Mouse (Mus musculus): ENCODE data around the gene Cdkn1c.
A peak's percentile ranks its signal among the peaks of the same experiment; 100 is the strongest.

Gene Cdkn1c

GRCm38 (mm10) chr7:143473347-143474101, 12.7 kb upstream of the Cdkn1c start, which contains the start of gene Slc22a18:
Gene Slc22a18 (plus strand): TSS chr7:143473736.
- DNase-seq (ENCODE audit: low read depth, low spot score): peak; percentile 44

- peak; percentile 85 for DNase-seq (ENCODE audit: low read depth, low spot score)
Measured at GRCm38 (mm10) chr7:143469946-143470345, 9.1 kb upstream of the Cdkn1c start.

GRCm38 (mm10) chr7:143467714-143468113, 6.9 kb upstream of the Cdkn1c start:
- DNase-seq (ENCODE audit: low read depth, low spot score): peak; percentile 48

- DNase-seq (ENCODE audit: low read depth, low spot score): peak; percentile 85
Measured at GRCm38 (mm10) chr7:143466099-143466677, 5.3 kb upstream of the Cdkn1c start.

- peak; percentile 72 for DNase-seq (ENCODE audit: low read depth, low spot score)
Measured at GRCm38 (mm10) chr7:143464811-143465560, 4.1 kb upstream of the Cdkn1c start.

GRCm38 (mm10) chr7:143463865-143464415, 3.1 kb upstream of the Cdkn1c start:
- peak; percentile 86 for DNase-seq (ENCODE audit: low read depth, low spot score)

- DNase-seq (ENCODE audit: low read depth, low spot score): no peak
Measured at GRCm38 (mm10) chr7:143462516-143462915, 1.7 kb upstream of the Cdkn1c start.

- no peak for DNase-seq (ENCODE audit: low read depth, low spot score)
Measured at GRCm38 (mm10) chr7:143461920-143462319, 1.1 kb upstream of the Cdkn1c start.

GRCm38 (mm10) chr7:143461294-143461870, 532 bp upstream of the Cdkn1c start:
- DNase-seq (ENCODE audit: low read depth, low spot score): peak; percentile 35

GRCm38 (mm10) chr7:143460217-143460834, 524 bp downstream of the Cdkn1c start:
- DNase-seq (ENCODE audit: low read depth, low spot score): peak; percentile 61

GRCm38 (mm10) chr7:143459332-143460211, 1.3 kb downstream of the Cdkn1c start:
- peak; percentile 70 for DNase-seq (ENCODE audit: low read depth, low spot score)

- peak; percentile 37 for DNase-seq (ENCODE audit: low read depth, low spot score)
Measured at GRCm38 (mm10) chr7:143458963-143459331, 1.9 kb downstream of the Cdkn1c start.

- DNase-seq (ENCODE audit: low read depth, low spot score): no peak
Measured at GRCm38 (mm10) chr7:143447130-143447529, 13.7 kb downstream of the Cdkn1c start.

GRCm38 (mm10) chr7:143445651-143446460, 15.0 kb downstream of the Cdkn1c start:
- DNase-seq (ENCODE audit: low read depth, low spot score): peak; percentile 36

- DNase-seq (ENCODE audit: low read depth, low spot score): peak; percentile 11
Measured at GRCm38 (mm10) chr7:143444955-143445648, 15.7 kb downstream of the Cdkn1c start.

GRCm38 (mm10) chr7:143444580-143444954, 16.3 kb downstream of the Cdkn1c start:
- DNase-seq (ENCODE audit: low read depth, low spot score): no peak

- no peak for DNase-seq (ENCODE audit: low read depth, low spot score)
Measured at GRCm38 (mm10) chr7:143438965-143439364, 21.9 kb downstream of the Cdkn1c start.

GRCm38 (mm10) chr7:143437894-143438581, 22.8 kb downstream of the Cdkn1c start:
- DNase-seq (ENCODE audit: low read depth, low spot score): peak; percentile 54
